In genomic region chr17:31266321-31266950, GRCm38 (mm10) we compare ENCODE assay signal across 22 mouse cellular contexts. TPM values are rescaled to one million over a fixed set of nuclear protein-coding genes. Genes with fewer than 3 reads are reported as not detected.
DNase-seq lines count a peak whose midpoint lies in the region; TF ChIP-seq lines count a peak whose summit lies in the region.
"Had no signal": no experiment of that assay in that cellular context is flagged by ENCODE, and none has a peak within 500 bp of the region (broad histone marks: within the 10 kb centered on the region; RNA-seq: fewer than 3 reads in every experiment).

No protein-coding gene starts in this region.

- no peaks in the 10 kb centered on the region for H3K9me3 ChIP-seq in ES-Bruce4 (replicated peaks; ENCODE audit: control insufficient read depth, insufficient read depth, low read length, poor library complexity, severe bottlenecking)
- H3K9me3 ChIP-seq: embryonic facial prominence, embryonic 12.5 days; forebrain, embryonic 15.5 days; heart, embryonic 12.5 days; limb, embryonic 12.5 days; liver, embryonic 12.5 days had no signal

- DNase-seq in spleen, postnatal 10 days (ENCODE audit: low spot score in 2 of 2) = peak; percentile 38 to 52
- DNase-seq in spleen, adult 12 weeks (ENCODE audit: low spot score) = no peak
- peak; percentile 36 to 78 for DNase-seq in spleen, postnatal 4 days (ENCODE audit: low spot score in 2 of 2)
- DNase-seq in thymus, postnatal 4 days = peak; percentile 64
- DNase-seq in embryo, embryonic 11 days = no peak
- no peak for DNase-seq in cerebellum, postnatal 36 days
- DNase-seq: cerebellum, adult 9-10 months; heart, postnatal 14 days; kidney, adult 9 months; lung, embryonic 14.5 days; retina, postnatal 1 day had no signal

- peaks cover 17% of the 10 kb centered on the region for H3K4me1 ChIP-seq in ES-Bruce4 (ENCODE audit: control insufficient read depth, insufficient read depth, low read length)
- H3K4me1 ChIP-seq: forebrain, embryonic 15.5 days had no signal

- H3K36me3 ChIP-seq in ES-Bruce4 (ENCODE audit: control insufficient read depth, insufficient read depth, low read length, poor library complexity, severe bottlenecking) = no peaks in the 10 kb centered on the region
- H3K36me3 ChIP-seq: embryonic facial prominence, embryonic 12.5 days; forebrain, embryonic 15.5 days; heart, embryonic 12.5 days; limb, embryonic 12.5 days; liver, embryonic 12.5 days had no signal

- 0 out of 2 replicates have a peak, but pooled peaks have one; percentile 1 for TF ChIP-seq EP300 in ES-Bruce4 (IDR thresholded peaks at IDR 0.05; ENCODE audit: insufficient read depth, low read depth, low read length)

- peak overlapping the region; percentile 96 for H3K27ac ChIP-seq in ES-Bruce4 (ENCODE audit: insufficient read depth, low read length)
- H3K27ac ChIP-seq: embryonic facial prominence, embryonic 12.5 days; forebrain, embryonic 15.5 days; hindbrain, embryonic 14.5 days; limb, embryonic 12.5 days; liver, embryonic 12.5 days had no signal

- no peak for TF ChIP-seq POLR2A in ES-Bruce4 (IDR thresholded peaks at IDR 0.05; ENCODE audit: insufficient read depth, low read length)

- no peak overlapping the region for H3K9ac ChIP-seq in ES-Bruce4 (ENCODE audit: low read depth, poor library complexity, severe bottlenecking)
- H3K9ac ChIP-seq: embryonic facial prominence, embryonic 12.5 days; forebrain, embryonic 15.5 days; heart, embryonic 12.5 days; hindbrain, embryonic 14.5 days; limb, embryonic 12.5 days; liver, embryonic 12.5 days; lung, embryonic 14.5 days had no signal

- H3K4me3 ChIP-seq in ES-Bruce4 (ENCODE audit: low read depth, low read length) = no peak overlapping the region
- H3K4me3 ChIP-seq: embryonic facial prominence, embryonic 12.5 days; erythroblast, embryonic 14.5 days; forebrain, embryonic 15.5 days; heart, embryonic 12.5 days; limb, embryonic 12.5 days; liver, embryonic 12.5 days had no signal

- no peak for TF ChIP-seq CTCF in ES-Bruce4 (IDR thresholded peaks at IDR 0.05; ENCODE audit: low read depth, low read length)

- H3K27me3 ChIP-seq in ES-Bruce4 (ENCODE audit: control insufficient read depth, insufficient read depth, low read length, poor library complexity, severe bottlenecking) = no peaks in the 10 kb centered on the region
- H3K27me3 ChIP-seq: embryonic facial prominence, embryonic 12.5 days; forebrain, embryonic 15.5 days; heart, embryonic 12.5 days; limb, embryonic 12.5 days; liver, embryonic 12.5 days had no signal

RNA-seq across cellular contexts. Expression of gene Rsph1, which starts 10.7 kb away (rescaled TPM):
- 11.3 and 11.5 TPM in 2 replicates for polyA plus RNA-seq in ES-Bruce4 (2011; ENCODE audit: insufficient read depth, insufficient read length, low read depth, missing spikeins)
- polyA plus RNA-seq: erythroblast, embryonic 14.5 days had no signal

RNA-seq across cellular contexts. Expression of gene Slc37a1, which starts 20.2 kb away (rescaled TPM):
- polyA plus RNA-seq in ES-Bruce4 (2011; ENCODE audit: insufficient read depth, insufficient read length, low read depth, missing spikeins) = 13.4 and 14.6 TPM in 2 replicates

RNA-seq across cellular contexts. Expression of gene Ubash3a, which starts 58.8 kb away (rescaled TPM):
- 3.5 and 4.4 TPM in 2 replicates for polyA plus RNA-seq in ES-Bruce4 (2011; ENCODE audit: insufficient read depth, insufficient read length, low read depth, missing spikeins)
- polyA plus RNA-seq: C2C12; cortical plate, adult 2 months; hindbrain, embryonic 14.5 days; midbrain, postnatal 0 days had no signal

Comparison
In these comparisons a context has a peak if more than half of its experiments do, and no peak if none do; other contexts are left out.
1. DNase-seq: peak in spleen, postnatal 10 days (2 of 2), spleen, postnatal 4 days (2 of 2) and thymus, postnatal 4 days (single experiment); none in spleen, adult 12 weeks (single experiment), embryo, embryonic 11 days (single experiment) and cerebellum, postnatal 36 days (0 of 2).